Mouse (Mus musculus) retina, adult 2 months (tissue): Measurements from ENCODE around the gene Aoc1.
"Not testable (repeated sequence)": the region's sequence is repeated elsewhere in the genome, so short reads cannot be mapped to it uniquely, and the experiment has no call there.

Experiments
- DNase-seq: peaks from one replicate; pipeline ENCODE4 v3.0.0-alpha.2; 2012; ENCODE audit warnings: low read depth, low spot score

Aoc1 gene

GRCm38 (mm10) chr6:48861616-48862280, 10.9 kb upstream of the Aoc1 start:
- no peak for DNase-seq

- DNase-seq, result no peak
These were observed 9.9 kb upstream of the Aoc1 start for GRCm38 (mm10) chr6:48862816-48863215.

DNA sequence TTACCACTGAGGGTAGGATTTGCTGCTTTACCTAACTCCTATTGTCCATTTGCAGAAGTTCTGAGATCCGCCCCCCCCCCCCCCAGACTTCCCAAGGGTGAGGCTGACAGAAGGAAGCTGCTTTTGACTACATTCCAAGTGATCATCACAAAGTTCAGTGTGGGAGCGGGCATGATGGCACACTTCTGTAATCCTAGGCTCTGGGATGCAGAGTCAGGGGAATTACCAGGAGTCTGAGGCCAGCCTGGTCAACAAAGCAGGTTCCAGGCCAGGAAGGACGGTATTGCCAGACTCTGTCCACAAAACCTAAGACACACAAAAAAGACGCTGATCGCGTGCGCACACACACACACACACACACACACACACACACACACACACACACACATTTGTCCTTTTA, 9.2 kb upstream of the Aoc1 start:
- DNase-seq, result no peak

DNA sequence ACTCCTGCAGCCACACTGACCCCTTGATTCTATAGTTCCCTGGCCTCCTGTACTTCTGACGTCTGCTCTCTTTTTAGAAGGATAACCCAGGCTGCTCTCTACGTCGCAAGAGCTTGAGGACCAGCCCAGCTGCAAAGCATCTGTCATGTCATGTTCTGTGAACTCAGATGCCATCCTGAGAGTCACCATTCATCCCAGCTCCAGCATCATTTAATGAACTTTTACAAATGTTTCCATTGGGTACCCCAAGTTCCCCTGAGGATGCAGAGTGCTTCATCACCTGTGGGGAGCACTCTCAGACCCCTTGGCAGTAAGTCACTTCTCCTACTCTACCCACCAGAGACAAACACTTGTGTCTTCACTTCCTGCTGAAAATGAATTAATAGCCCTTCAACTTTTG, 8.5 kb upstream of the Aoc1 start:
- no peak for DNase-seq

GRCm38 (mm10) chr6:48864723-48865122, 8.0 kb upstream of the Aoc1 start:
- no peak for DNase-seq

DNA sequence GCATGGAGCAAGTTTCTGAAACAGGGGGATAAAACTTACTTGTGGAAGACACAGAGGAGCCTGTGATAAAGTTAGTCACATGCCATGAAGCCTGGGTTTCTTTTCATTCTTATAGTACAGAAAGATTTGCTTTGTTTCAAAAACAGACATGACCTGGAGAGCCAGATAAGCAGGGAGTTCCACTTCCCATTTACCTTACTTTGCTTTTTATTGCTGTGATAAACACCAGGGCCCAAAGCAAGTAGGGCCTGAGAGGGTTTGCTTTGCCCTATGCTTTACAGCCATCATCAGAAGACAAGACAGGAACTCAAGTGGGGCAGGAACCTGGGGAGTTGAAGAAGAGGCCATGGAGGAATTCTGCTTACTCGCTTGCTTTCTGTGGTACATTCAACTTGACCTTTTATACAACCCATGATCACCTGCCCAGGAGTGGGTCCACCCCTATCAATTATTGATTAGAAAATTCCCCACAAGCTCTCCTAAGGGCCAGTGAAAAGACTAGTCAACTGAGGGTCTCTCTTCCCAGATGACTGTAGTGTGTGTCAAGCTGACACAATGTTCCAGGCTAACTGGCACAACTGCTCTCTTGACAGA, 7.4 kb upstream of the Aoc1 start:
- DNase-seq, result no peak

GRCm38 (mm10) chr6:48866355-48866950, 6.2 kb upstream of the Aoc1 start:
- DNase-seq, result not testable (repeated sequence)

GRCm38 (mm10) chr6:48867158-48867557, 5.5 kb upstream of the Aoc1 start:
- no peak for DNase-seq

GRCm38 (mm10) chr6:48869774-48870173, 2.9 kb upstream of the Aoc1 start:
- DNase-seq, result no peak

GRCm38 (mm10) chr6:48874576-48874975, 1.9 kb downstream of the Aoc1 start:
- DNase-seq, result no peak

GRCm38 (mm10) chr6:48875515-48875914, 2.8 kb downstream of the Aoc1 start:
- DNase-seq, result no peak

DNA sequence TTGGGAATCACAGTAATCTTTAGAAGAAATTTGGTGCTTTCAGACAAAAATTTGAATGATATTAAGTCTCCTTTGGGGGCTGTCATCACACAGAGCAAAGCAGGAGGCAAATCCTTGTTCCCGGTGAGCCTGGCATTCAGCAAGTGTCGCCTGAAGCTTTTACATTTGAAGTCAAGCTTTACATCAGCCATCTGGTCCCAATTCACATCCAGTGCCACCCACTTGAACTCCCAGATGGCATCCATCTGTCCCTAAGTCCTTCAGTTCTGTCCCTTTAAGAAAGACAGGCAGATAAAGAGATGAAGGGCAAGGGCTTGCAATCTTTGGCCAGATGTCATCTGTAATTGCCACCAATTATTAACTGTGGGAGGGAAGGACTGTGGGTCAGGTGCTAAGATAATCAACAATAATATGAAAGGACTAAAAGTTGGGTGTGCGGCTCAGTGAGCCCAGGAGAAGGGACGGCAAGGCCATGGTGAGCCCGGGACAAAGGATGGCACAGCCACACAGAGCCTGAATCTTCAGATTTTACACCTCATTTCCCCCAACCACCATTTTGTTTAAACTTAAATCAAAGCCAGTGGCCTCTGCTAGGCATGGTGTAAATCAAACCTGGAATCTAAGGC, 3.9 kb downstream of the Aoc1 start:
- no peak for DNase-seq

- DNase-seq, result no peak
These were observed 21.5 kb downstream of the Aoc1 start for GRCm38 (mm10) chr6:48894203-48894602.

- no peak for DNase-seq
These were observed 22.5 kb downstream of the Aoc1 start for GRCm38 (mm10) chr6:48894938-48895818.

DNA sequence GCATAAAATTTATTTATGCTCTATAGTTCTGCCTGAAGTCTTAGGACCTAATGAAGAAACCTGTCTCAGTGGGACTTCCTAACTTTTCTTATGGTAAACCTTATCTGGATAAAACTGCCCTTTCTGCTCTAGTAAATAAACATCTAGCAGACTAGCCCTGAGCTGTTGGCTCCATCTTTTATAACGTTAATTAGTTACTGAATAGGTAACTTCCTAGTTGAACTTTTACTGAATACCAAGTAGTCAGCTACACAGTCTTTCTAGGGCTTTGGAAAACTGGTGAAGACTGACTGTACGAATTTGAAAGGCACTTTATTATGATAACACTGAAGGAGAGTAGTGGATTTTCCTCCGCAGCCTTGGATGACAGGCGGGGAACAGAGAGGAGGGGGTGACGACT, 23.2 kb downstream of the Aoc1 start:
- no peak for DNase-seq

DNA sequence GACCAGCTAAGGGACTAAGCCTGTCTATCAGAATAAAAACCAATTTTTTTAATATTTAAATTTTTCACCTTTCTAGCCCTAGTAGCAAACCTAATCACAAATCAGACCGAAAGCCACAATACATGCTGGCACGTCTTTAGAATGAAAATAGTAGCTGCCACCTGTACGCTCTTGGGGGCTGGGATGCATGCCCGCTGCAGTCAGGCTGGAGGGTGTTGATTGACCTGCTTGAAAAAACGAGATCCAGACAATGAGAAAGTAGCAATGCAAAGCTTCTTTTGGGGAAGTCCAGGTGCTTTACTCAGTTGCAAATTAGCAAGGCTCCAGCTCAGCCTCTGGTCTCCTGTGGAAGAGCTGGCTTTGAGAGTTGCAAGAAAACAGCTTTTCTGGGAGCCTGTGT, 24.3 kb downstream of the Aoc1 start:
- no peak for DNase-seq

- not testable (repeated sequence) for DNase-seq
These were observed 28.6 kb downstream of the Aoc1 start for GRCm38 (mm10) chr6:48901316-48901715.

- DNase-seq, result no peak
These were observed 30.1 kb downstream of the Aoc1 start for GRCm38 (mm10) chr6:48902511-48903406.

DNA sequence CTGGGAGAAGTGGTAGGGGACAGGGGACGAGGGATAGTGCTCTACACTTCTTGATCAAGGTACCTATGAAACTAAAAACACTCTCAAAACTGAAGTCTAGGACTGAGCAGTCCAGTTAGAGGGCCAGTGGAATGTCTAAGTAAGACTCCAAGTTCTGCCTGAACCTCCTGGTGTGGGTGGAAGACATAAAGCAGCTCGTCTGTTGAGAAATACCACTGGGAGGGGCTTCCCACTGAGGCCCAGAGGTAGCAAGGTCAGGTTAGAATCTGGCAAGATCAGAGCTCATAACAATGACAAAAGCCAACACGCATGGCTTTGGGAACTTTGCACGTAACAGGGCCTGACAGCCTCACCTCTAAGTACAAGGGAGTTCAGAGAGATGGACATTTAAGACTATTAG, 30.7 kb downstream of the Aoc1 start:
- DNase-seq, result no peak

GRCm38 (mm10) chr6:48905606-48906005, 32.9 kb downstream of the Aoc1 start:
- DNase-seq, result no peak

- DNase-seq, result no peak
These were observed 33.7 kb downstream of the Aoc1 start for GRCm38 (mm10) chr6:48906371-48906770.
